Mouse (Mus musculus) layer of hippocampus, adult 9-10 months (tissue): ENCODE measurements around the gene Sfxn3.

Experiments
- DNase-seq: peaks from one replicate; pipeline ENCODE4 v3.0.0; 2022; ENCODE audit warnings: low spot score

Gene Sfxn3

DNA sequence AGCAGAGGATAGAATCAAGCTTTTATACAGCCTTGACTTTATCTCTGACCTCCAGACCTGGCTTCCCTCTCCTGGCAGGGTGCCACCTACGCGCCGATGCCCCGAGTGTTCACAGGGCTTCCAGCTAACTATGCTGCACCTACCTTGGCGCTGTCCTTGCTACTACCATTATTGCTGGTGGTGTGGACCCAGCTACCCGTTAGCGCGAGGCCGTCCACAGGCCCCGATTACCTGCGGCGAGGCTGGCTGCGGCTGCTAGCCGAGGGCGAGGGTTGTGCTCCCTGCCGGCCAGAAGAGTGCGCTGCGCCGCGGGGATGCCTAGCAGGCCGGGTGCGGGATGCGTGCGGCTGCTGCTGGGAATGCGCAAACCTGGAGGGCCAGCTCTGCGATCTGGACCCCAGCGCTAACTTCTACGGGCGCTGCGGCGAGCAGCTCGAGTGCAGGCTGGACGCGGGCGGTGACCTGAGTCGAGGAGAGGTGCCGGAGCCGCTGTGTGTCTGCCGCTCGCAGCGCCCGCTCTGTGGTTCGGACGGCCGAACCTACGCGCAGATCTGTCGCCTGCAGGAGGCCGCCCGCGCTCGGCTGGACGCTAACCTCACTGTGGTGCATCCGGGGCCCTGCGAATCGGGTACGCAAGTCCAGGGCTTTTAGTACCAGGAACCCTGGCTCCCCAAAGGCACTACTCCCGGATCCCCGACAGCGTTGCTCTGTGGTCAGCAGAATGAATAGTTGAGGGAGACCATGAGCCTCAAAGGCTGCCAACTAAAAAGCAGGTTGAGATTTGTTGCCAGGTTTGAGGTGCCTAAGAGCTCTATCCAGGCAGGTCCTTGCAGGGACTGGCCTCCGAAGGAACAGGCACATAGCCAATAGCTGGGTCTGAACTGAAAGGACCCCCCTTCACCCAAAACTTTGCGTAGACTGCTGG, 29.5 kb downstream of the Sfxn3 start:
- no peak for DNase-seq

- DNase-seq = no peak
These were observed 30.7 kb downstream of the Sfxn3 start for GRCm38 (mm10) chr19:45077742-45078645.

GRCm38 (mm10) chr19:45078971-45079764, 31.9 kb downstream of the Sfxn3 start:
- no peak for DNase-seq

GRCm38 (mm10) chr19:45079769-45080515, 32.6 kb downstream of the Sfxn3 start:
- DNase-seq = no peak

DNA sequence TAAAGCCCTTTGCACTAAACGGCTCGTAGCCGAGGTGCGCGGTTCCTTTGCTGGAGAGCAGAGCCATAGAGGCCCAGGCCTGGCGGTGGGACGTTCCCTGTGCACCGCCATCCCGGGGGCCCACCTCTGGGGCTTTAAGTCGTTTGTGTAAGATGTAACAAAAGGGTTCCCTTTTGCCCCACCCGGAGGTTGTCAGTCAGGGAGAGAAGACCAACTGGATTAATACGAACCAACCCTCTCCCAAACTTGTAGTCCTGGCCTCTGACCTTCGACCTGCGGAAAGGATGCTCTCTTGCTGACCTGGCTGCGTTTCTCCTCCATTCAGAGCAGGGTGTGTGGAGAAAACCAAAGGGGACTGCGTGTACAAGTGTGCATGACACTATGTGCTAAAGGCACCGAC, 33.4 kb downstream of the Sfxn3 start:
- no peak for DNase-seq

DNA sequence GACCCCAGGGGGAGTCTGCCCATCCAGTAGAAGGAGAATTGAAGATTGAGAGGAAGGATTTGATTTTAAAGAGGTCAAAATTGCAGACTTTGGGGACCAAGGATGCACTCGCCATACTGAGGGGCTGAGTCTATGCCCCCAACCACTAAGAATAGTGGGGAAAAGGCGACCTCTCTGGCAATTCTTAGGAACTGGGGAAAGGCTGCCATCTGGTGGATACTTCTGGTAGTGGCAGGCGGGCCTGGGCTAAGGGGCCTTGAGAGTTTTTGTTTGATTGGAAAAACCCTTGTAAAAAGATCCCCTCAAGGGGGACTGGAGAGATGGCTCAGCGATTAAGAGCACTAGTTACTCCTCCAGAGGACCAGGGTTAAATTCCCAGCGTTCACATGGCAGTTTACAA, 34.0 kb downstream of the Sfxn3 start:
- no peak for DNase-seq

- DNase-seq = no peak
These were observed 34.7 kb downstream of the Sfxn3 start for GRCm38 (mm10) chr19:45081841-45082550.

- no peak for DNase-seq
These were observed 50.6 kb downstream of the Sfxn3 start for GRCm38 (mm10) chr19:45097868-45098267.

GRCm38 (mm10) chr19:45100486-45101270, 53.4 kb downstream of the Sfxn3 start:
- DNase-seq = no peak

- no peak for DNase-seq
These were observed 58.3 kb downstream of the Sfxn3 start for GRCm38 (mm10) chr19:45105591-45105990.
